Mouse (Mus musculus) E14TG2a.4 (cell line): ENCODE measurements around the gene Oxgr1.

ENCODE experiments used
- CTCF ChIP-seq: conservative IDR thresholded peaks from 2 replicates; pipeline ENCODE4 v1.5.1; 2014; ENCODE audit warnings: low read length
- NANOG ChIP-seq: IDR thresholded peaks from 2 replicates; pipeline ENCODE4 v1.6.1; 2014; ENCODE audit warnings: borderline replicate concordance, low read length, mixed read lengths
- POU5F1 ChIP-seq: IDR thresholded peaks from 2 replicates; pipeline ENCODE4 v1.6.1; 2014; ENCODE audit warnings: low read length, borderline replicate concordance

- TF ChIP-seq CTCF (no peak), NANOG (no peak), POU5F1 (no peak)
Observed at GRCm38 (mm10) chr14:120089649-120090360, 47.6 kb upstream of the Oxgr1 start.
